In the genomic region with DNA sequence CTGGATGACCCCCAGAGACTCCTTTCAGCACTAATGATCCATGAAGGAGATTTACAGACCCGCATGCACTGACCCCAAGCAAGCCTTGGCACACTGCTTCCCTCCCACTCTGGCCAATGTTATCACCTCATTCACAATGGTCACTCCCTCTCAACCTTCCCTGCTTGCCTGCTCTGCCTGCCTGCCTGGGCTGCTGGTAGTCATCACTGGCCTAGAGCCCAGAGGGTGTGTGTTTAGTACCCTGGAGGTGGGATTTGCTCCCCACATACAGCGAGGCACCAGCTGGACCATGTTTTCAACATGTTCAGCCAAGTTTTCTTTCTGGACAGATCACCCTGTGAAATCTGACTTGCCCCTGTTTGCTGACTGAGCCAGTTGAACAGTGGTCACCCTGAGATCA, we compare ENCODE assay signal across 8 mouse cellular contexts.
A peak's percentile ranks its signal among the peaks of the same experiment; 100 is the strongest.
DNase-seq lines count a peak whose midpoint lies in the region; ATAC-seq and TF ChIP-seq lines count a peak whose summit lies in the region.
"Had no signal": no experiment of that assay in that cellular context is flagged by ENCODE, and none has a peak within 500 bp of the region (broad histone marks: within the 10 kb centered on the region; RNA-seq: fewer than 3 reads in every experiment).

No protein-coding gene starts in this region.

- no peak overlapping the region for H3K4me2 ChIP-seq in limb, embryonic 14.5 days (replicated peaks; ENCODE audit: low read depth, low read length, severe bottlenecking)

- H3K36me3 ChIP-seq in heart, embryonic 10.5 days: no peaks in the 10 kb centered on the region
- no peaks in the 10 kb centered on the region for H3K36me3 ChIP-seq in limb, embryonic 14.5 days (ENCODE audit: control insufficient read depth, insufficient read depth, low read length)

- no peak for TF ChIP-seq POLR2A in limb, embryonic 14.5 days (IDR thresholded peaks at IDR 0.05; ENCODE audit: borderline replicate concordance, extremely low read depth, insufficient read depth, insufficient read length)

- no peaks in the 10 kb centered on the region for H3K9me3 ChIP-seq in heart, embryonic 10.5 days
- H3K9me3 ChIP-seq in limb, embryonic 14.5 days (ENCODE audit: control insufficient read depth, low read length): no peaks in the 10 kb centered on the region

- WGBS in heart, embryonic 10.5 days: 53% methylated on average over 2 of the region's 2 CpGs
- 21% methylated on average over 2 of the region's 2 CpGs for WGBS in limb, embryonic 14.5 days

- DNase-seq in 3T3-L1 (ENCODE audit: low read depth, low spot score): peak; percentile 37
- DNase-seq in Muller cell, postnatal 12 days (ENCODE audit: inconsistent ontology term): peak; percentile 18
- DNase-seq in heart, embryonic 10.5 days (ENCODE audit: low spot score): peak; percentile 83
- peak; percentile 42 for DNase-seq in limb, embryonic 14.5 days (ENCODE audit: low spot score)
- no peak for DNase-seq in thymus, postnatal 36 days
- DNase-seq in layer of hippocampus, adult 9-10 months (ENCODE audit: low spot score): no peak
- DNase-seq in spleen, postnatal 4 days (ENCODE audit: low spot score in 2 of 2): no peak
- DNase-seq: cerebellum, adult 9-11 months had no signal

- no peak; the same call in 1 of the 2 replicates for ATAC-seq in limb, embryonic 14.5 days (ENCODE audit: low FRiP score, low read depth)

- no peaks in the 10 kb centered on the region for H3K27me3 ChIP-seq in heart, embryonic 10.5 days (ENCODE audit: insufficient read depth, poor library complexity, severe bottlenecking)
- H3K27me3 ChIP-seq in limb, embryonic 14.5 days (ENCODE audit: control insufficient read depth, insufficient read depth, low read length): no peaks in the 10 kb centered on the region

- peaks cover 3% of the 10 kb centered on the region; the same call in 1 of the 2 replicates for H3K4me1 ChIP-seq in heart, embryonic 10.5 days
- peaks cover 6% of the 10 kb centered on the region; the same call in 1 of the 2 replicates for H3K4me1 ChIP-seq in limb, embryonic 14.5 days (ENCODE audit: control insufficient read depth, insufficient read depth, low read length)

- no peak overlapping the region for H3K27ac ChIP-seq in heart, embryonic 10.5 days
- H3K27ac ChIP-seq in limb, embryonic 14.5 days (replicated peaks; ENCODE audit: low read depth, low read length): no peak overlapping the region

- H3K4me3 ChIP-seq in heart, embryonic 10.5 days: no peak overlapping the region
- no peak overlapping the region for H3K4me3 ChIP-seq in limb, embryonic 14.5 days (replicated peaks; ENCODE audit: low read length)

- H3K9ac ChIP-seq in limb, embryonic 14.5 days (ENCODE audit: low read depth, low read length, severe bottlenecking): no peak overlapping the region

Comparison
In these comparisons a context has a peak if more than half of its experiments do, and no peak if none do; other contexts are left out.
1. DNase-seq: peak in 3T3-L1 (single experiment), Muller cell, postnatal 12 days (single experiment), heart, embryonic 10.5 days (single experiment) and limb, embryonic 14.5 days (single experiment); none in thymus, postnatal 36 days (0 of 2), layer of hippocampus, adult 9-10 months (single experiment) and spleen, postnatal 4 days (0 of 2).